7 mouse cellular contexts compared by ENCODE assay signal in the genomic region with DNA sequence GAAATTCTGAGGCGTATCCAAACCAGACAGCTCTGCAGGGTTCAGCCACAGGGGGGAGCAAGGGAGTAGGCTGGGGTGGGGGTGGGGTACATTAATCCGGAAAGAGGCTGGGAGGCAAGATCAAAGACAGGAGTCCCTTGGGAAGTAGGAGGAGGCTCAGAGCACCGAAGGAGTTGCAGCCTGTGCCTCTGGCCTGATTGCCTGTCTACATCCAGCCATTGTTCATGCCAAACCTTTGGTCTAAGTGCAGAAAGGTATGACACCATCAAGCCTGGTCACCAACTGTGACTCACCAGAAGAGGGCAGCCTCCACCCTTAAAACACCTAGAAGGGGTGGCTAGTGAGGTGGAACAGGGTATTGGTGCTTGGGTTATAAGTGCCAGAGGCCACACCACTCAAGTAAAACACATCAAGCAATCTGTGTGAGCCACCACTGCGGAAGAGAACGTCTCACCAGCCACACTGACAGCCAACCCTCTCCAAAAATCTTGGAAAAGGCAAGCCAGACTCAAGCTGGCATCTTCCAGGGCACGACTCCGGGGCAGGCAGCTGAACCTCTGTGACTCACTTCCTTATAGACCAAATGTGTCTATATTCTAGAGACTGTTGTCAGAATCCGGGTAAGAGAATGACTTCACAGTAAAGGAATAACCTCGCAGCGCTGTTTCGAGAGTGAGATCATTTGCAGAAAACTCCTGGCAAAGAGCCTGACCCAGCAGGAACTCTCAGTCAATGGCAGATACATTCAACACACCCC. TPM values are rescaled to one million over a fixed set of nuclear protein-coding genes. Genes with fewer than 3 reads are reported as not detected.
DNase-seq lines count a peak whose midpoint lies in the region; ATAC-seq and TF ChIP-seq lines count a peak whose summit lies in the region.

No protein-coding gene starts in this region.

- H3K4me3 ChIP-seq in spleen, adult 2 months (ENCODE audit: extremely low read depth, insufficient read depth, insufficient read length), result no peak overlapping the region
- no peak overlapping the region for H3K4me3 ChIP-seq in forebrain, postnatal 0 days (ENCODE audit: low read depth, low read length)
- H3K4me3 ChIP-seq in lung, embryonic 16.5 days (ENCODE audit: low read length), result no peak overlapping the region
- no peak overlapping the region for H3K4me3 ChIP-seq in stomach, embryonic 15.5 days (replicated peaks)

- H3K27ac ChIP-seq in spleen, adult 2 months (ENCODE audit: insufficient read depth, low read length), result no peak overlapping the region
- no peak overlapping the region for H3K27ac ChIP-seq in forebrain, postnatal 0 days (ENCODE audit: low read depth, low read length)
- H3K27ac ChIP-seq in lung, embryonic 16.5 days (ENCODE audit: low read length), result peak overlapping the region; percentile 32
- peak overlapping the region; percentile 28; the same call in 1 of the 2 replicates for H3K27ac ChIP-seq in stomach, embryonic 15.5 days

- no peak overlapping the region for H3K4me2 ChIP-seq in forebrain, postnatal 0 days (ENCODE audit: low read depth)
- no peak overlapping the region for H3K4me2 ChIP-seq in lung, embryonic 16.5 days (ENCODE audit: low read depth, low read length)
- no peak overlapping the region for H3K4me2 ChIP-seq in stomach, embryonic 15.5 days

- no peaks in the 10 kb centered on the region for H3K36me3 ChIP-seq in spleen, adult 2 months (ENCODE audit: control insufficient read depth, insufficient read depth, low read length)
- no peaks in the 10 kb centered on the region for H3K36me3 ChIP-seq in forebrain, postnatal 0 days (ENCODE audit: insufficient read depth)
- no peaks in the 10 kb centered on the region for H3K36me3 ChIP-seq in lung, embryonic 16.5 days (ENCODE audit: control insufficient read depth, insufficient read depth, low read length)
- no peaks in the 10 kb centered on the region for H3K36me3 ChIP-seq in stomach, embryonic 15.5 days

- peak in 1 of 2 experiments; percentile 14 for DNase-seq in spleen, adult 2 months (ENCODE audit: low read depth in 1 of 2, low spot score in 2 of 2)
- DNase-seq in spleen, adult 12 weeks (ENCODE audit: low spot score), result no peak
- DNase-seq in adrenal gland, postnatal 14 days, result peak; percentile 74
- peak; percentile 73 for DNase-seq in forebrain, postnatal 0 days
- DNase-seq in kidney, adult 18-20 months, result peak; percentile 67

- H3K9ac ChIP-seq in forebrain, postnatal 0 days, result no peak overlapping the region
- no peak overlapping the region for H3K9ac ChIP-seq in lung, embryonic 16.5 days (ENCODE audit: low read length)
- no peak overlapping the region for H3K9ac ChIP-seq in stomach, embryonic 15.5 days

- H3K9me3 ChIP-seq in forebrain, postnatal 0 days (ENCODE audit: low read length), result no peaks in the 10 kb centered on the region
- no peaks in the 10 kb centered on the region for H3K9me3 ChIP-seq in lung, embryonic 16.5 days (ENCODE audit: control insufficient read depth, low read length)
- no peaks in the 10 kb centered on the region for H3K9me3 ChIP-seq in stomach, embryonic 15.5 days

- H3K4me1 ChIP-seq in spleen, adult 2 months (ENCODE audit: control insufficient read depth, insufficient read depth, insufficient read length), result no peaks in the 10 kb centered on the region
- 0 out of 2 replicates have a peak, but pooled peaks cover 4% of the 10 kb centered on the region for H3K4me1 ChIP-seq in forebrain, postnatal 0 days (ENCODE audit: insufficient read depth)
- peaks cover 24% of the 10 kb centered on the region for H3K4me1 ChIP-seq in lung, embryonic 16.5 days (replicated peaks; ENCODE audit: control insufficient read depth, insufficient read depth, low read length)
- peaks cover 17% of the 10 kb centered on the region for H3K4me1 ChIP-seq in stomach, embryonic 15.5 days

- TF ChIP-seq CTCF in spleen, adult 2 months (IDR thresholded peaks at IDR 0.05; ENCODE audit: extremely low read depth, insufficient read depth, insufficient read length, insufficient replicate concordance), result peak; percentile 30; the same call in 1 of the 2 replicates
- TF ChIP-seq CTCF in forebrain, postnatal 0 days (IDR thresholded peaks at IDR 0.05; ENCODE audit: low read depth), result peak; percentile 71

- WGBS in spleen, adult 2 months, result 56% methylated on average over 11 of the region's 11 CpGs
- WGBS in forebrain, postnatal 0 days, result 26% methylated on average over 11 of the region's 11 CpGs
- 25% methylated on average over 11 of the region's 11 CpGs for WGBS in lung, embryonic 16.5 days
- WGBS in stomach, embryonic 15.5 days, result 38% methylated on average over 11 of the region's 11 CpGs

- no peak for TF ChIP-seq POLR2A in spleen, adult 2 months (IDR thresholded peaks at IDR 0.05; ENCODE audit: low read depth, low read length)

- peak; percentile 47 for ATAC-seq in forebrain, postnatal 0 days
- peak; percentile 47 for ATAC-seq in lung, embryonic 16.5 days (ENCODE audit: low read depth)
- peak; percentile 52; the same call in 1 of the 2 replicates for ATAC-seq in stomach, embryonic 15.5 days (ENCODE audit: insufficient read depth, low FRiP score, low read depth)

- peaks cover 11% of the 10 kb centered on the region for H3K27me3 ChIP-seq in spleen, adult 2 months (ENCODE audit: control insufficient read depth, insufficient read depth, low read length)
- H3K27me3 ChIP-seq in forebrain, postnatal 0 days (ENCODE audit: insufficient read depth, low read length), result no peaks in the 10 kb centered on the region
- H3K27me3 ChIP-seq in lung, embryonic 16.5 days (ENCODE audit: control insufficient read depth, insufficient read depth, low read depth, low read length), result no peaks in the 10 kb centered on the region; the same call in 1 of the 2 replicates
- no peaks in the 10 kb centered on the region for H3K27me3 ChIP-seq in stomach, embryonic 15.5 days (replicated peaks)

RNA-seq across cellular contexts. Expression of gene Azin2, which starts 4.9 kb away (rescaled TPM):
- polyA plus RNA-seq in spleen, adult 2 months (2012; rRNA removed), result 5.3 and 6.4 TPM in 2 replicates
- 34.1 and 41.8 TPM in 2 replicates for total RNA-seq in adrenal gland, postnatal 14 days (2021)
- 19.2 and 23.4 TPM in 2 replicates for total RNA-seq in forebrain, postnatal 0 days (2014; rRNA removed)
- 16.4 and 18.0 TPM in 2 replicates for polyA plus RNA-seq in forebrain, postnatal 0 days (2015; fragmentation: Nextera tagmentation; extraction: Ambion mirVana)
- polyA plus RNA-seq in lung, embryonic 16.5 days (2015; fragmentation: Nextera tagmentation; extraction: Ambion mirVana), result 18.7 and 23.2 TPM in 2 replicates
- 16.7 and 18.4 TPM in 2 replicates for polyA plus RNA-seq in stomach, embryonic 15.5 days (2015; fragmentation: Nextera tagmentation; extraction: Ambion mirVana)

RNA-seq across cellular contexts. Expression of gene Ak2, which starts 34.4 kb away (rescaled TPM):
- polyA plus RNA-seq in spleen, adult 2 months (2012; rRNA removed), result 32.0 and 32.2 TPM in 2 replicates
- 175 and 204 TPM in 2 replicates for total RNA-seq in adrenal gland, postnatal 14 days (2021)
- total RNA-seq in forebrain, postnatal 0 days (2014; rRNA removed), result 30.8 and 33.0 TPM in 2 replicates
- 58.5 and 64.2 TPM in 2 replicates for polyA plus RNA-seq in forebrain, postnatal 0 days (2015; fragmentation: Nextera tagmentation; extraction: Ambion mirVana)
- 173 and 175 TPM in 2 replicates for polyA plus RNA-seq in lung, embryonic 16.5 days (2015; fragmentation: Nextera tagmentation; extraction: Ambion mirVana)
- 200 and 217 TPM in 2 replicates for polyA plus RNA-seq in stomach, embryonic 15.5 days (2015; fragmentation: Nextera tagmentation; extraction: Ambion mirVana)

Comparison
In these comparisons a context has a peak if more than half of its experiments do, and no peak if none do; other contexts are left out.
1. H3K27ac ChIP-seq: peak in lung, embryonic 16.5 days (single experiment) and stomach, embryonic 15.5 days (single experiment); none in spleen, adult 2 months (single experiment) and forebrain, postnatal 0 days (single experiment).
2. Peak in every context shown above with its lines, with median percentiles within 50 percentile points of each other: ATAC-seq.